Mouse (Mus musculus) kidney, adult 18-20 months (tissue): Measurements from ENCODE around the gene Ikzf4.

Experiments used
- DNase-seq: peaks from one replicate; pipeline ENCODE4 v3.0.0; 2021

Ikzf4 gene

GRCm38 (mm10) chr10:128602470-128603128 is 43.2 kb downstream of the Ikzf4 start:
- DNase-seq: no peak

DNA sequence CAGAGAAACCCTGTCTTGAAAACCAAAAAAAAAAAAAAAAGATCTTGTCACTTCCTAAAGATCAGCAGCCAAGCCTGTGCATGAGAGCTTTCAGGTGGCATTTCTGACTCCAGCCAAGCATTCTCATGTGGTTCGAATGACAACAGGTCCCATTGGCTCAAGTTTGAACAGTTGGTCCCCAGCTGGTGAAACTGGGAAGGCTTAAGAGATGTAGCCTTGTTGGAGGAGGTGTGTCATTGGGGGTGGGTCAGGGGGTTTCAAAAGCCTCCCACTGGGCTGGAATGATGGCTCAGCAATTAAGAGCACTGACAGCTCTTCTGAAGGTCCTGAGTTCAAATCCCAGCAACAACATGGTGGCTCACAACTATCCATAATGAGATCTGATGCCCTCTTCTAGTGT is 44.3 kb downstream of the Ikzf4 start:
- DNase-seq: no peak

GRCm38 (mm10) chr10:128598476-128598875 is 47.3 kb downstream of the Ikzf4 start:
- DNase-seq: no peak

DNA sequence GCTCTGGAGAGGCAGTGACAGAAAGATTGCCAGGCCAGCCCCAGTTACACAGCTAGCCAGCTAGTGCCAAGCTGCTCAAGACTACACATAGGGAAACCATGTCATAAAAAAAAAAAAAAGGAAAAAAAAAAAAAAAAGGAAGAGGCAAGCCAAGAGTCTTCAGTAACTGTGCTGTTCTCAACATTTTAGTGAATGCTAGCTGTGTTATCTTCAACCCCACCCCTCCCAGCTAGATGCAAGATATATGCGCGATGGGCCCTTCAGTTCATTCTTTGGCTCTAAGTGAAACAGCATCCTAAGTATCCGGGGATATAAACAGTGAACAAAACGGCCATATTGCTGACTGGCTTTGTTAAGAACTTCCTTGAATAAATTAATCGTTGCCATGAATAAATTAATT is 53.0 kb downstream of the Ikzf4 start:
- no peak for DNase-seq

DNA sequence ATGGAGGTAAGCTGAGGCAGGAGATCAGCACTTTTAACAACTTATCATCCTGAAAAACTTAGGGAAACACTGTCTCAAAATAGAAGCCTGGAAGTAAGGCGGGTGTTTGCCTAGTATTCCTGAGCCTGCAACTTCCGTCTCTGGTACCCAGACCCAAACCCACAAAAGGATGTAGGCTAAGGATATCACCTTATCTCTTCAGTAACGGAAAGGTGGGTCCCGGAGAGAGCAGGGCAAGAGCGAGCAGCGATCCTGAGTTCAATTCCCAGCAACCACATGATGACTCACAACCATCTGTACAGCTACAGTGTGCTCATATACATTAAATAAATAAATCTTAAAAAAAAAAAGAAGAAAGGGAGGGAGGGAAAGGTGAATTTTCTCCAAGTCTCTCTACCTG is 54.4 kb downstream of the Ikzf4 start:
- no peak for DNase-seq

DNA sequence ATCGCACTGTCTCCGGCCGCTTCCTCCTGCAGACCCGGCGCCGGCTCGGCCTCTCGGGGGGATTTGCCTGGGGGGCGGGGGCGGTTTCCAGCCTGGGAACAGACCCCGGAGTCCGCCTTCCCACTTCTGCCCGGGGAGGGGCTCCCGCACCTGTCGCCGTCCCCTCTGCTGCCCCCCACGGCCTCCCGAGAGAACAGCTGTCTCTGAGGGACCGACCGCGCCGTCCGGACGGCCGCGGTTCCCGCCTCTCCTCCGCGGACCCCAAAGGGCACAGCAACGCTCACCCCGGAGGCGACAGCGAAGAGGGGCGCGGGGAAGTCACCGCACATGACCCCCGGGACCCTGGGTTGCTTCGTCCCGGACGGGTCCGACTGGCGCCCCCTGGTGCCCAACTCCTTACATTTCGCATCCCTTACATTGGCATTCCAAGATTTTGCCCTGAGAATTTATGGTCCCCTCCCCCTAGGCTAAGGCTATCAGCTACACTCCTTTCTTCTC is 55.5 kb downstream of the Ikzf4 start:
- peak; percentile 83 for DNase-seq

GRCm38 (mm10) chr10:128589464-128590192 is 56.2 kb downstream of the Ikzf4 start, which contains the start of gene Erbb3:
Gene Erbb3 (minus strand): TSS chr10:128589652.
- DNase-seq: peak; percentile 88

DNA sequence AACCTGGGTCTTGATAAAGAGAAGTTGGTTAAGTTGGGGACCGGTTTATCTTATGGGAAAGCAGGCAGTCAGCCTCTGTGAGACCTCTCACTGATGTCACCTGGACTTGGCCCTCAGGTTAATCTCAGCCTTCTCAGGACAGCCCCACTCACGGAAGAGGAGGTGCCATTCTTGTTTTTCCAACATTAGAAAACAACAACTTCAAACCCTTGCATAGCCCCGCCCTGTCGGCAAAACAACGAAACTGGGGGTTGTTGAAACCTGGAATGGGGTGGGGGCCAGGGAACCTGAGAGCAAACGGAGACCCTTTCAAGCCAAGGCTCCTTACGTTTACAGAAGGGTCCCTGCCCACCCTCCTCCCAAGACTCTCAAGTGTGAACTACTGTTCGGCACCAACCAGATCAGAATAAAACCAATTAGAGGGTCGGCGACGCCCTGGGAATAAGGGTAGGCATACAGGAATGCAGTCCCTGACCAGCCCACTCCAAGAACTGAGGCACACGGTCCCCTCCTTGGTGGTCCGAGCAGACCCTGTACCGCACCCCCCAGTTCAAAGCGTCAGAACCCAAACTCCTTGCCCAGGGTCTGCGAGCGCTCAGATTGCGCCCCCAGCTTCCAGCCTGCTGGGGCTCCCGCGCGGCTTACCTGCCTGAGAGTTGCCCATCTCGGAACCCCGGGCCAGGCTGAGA is 56.9 kb downstream of the Ikzf4 start:
- DNase-seq: peak; percentile 72

DNA sequence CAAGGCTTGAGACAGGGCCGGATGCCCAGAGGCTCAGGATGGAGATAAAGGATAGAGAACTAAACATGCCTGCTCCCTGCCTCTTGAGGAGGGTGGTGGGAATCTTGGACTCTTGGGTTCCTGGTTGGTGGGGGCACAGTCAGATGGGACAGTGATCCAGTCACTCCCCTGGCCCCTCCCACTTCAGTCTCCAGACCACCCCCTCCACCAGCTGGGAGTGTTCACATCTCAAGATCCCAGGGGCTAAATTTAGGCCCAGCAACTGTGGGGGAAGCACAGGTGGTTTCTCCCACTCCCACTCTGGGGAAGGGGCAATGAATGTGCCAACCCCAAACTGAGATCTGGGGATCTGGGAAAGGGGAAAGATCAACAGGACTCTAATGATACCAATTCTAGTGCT is 57.7 kb downstream of the Ikzf4 start:
- no peak for DNase-seq

- peak; percentile 76 for DNase-seq
Observed at GRCm38 (mm10) chr10:128587697-128588096, 58.1 kb downstream of the Ikzf4 start.

DNA sequence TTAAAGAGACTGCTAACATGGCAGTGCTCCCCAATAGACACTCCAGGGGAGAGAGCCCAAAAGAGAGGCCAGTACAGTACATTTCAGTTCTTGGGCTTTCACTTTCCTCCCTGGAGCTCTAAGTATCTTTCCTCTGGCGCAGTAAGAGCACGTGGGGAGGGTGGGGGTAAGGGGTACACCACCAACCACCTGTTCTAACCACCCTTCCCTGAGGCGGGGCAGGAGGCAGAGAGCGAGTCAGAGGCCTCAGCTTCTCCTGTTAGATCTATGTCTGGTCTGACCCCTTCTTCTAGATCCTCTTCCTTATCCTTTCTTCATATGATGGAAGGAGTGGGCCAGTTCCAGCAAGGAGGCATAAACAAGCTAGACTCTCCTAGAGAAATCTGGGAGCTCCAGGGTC is 58.7 kb downstream of the Ikzf4 start:
- no peak for DNase-seq

GRCm38 (mm10) chr10:128586546-128586945 is 59.2 kb downstream of the Ikzf4 start:
- DNase-seq: no peak

DNA sequence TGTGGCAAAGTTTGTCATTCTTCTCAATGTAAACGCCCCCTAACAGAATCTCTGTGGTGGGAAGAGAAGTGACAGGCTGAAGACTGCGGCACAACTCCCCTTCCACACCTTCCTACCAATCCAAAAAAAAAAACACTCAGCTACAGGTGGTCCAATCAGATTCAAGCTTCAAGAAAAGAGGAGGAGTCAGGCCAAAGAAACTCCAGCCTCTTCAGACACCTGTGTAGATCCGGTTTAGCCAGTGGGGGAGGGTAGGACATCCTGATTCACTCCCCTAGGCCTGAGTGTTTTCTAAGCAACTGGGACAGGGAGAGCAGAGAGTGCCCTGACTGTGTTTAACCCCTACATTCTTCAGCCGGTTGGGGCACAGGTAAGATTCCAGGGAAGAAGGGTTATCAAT is 61.4 kb downstream of the Ikzf4 start:
- peak; percentile 65 for DNase-seq

GRCm38 (mm10) chr10:128583644-128584043 is 62.1 kb downstream of the Ikzf4 start:
- peak; percentile 85 for DNase-seq
